Mouse (Mus musculus): Measurements from ENCODE around the gene Iqca.

DNA sequence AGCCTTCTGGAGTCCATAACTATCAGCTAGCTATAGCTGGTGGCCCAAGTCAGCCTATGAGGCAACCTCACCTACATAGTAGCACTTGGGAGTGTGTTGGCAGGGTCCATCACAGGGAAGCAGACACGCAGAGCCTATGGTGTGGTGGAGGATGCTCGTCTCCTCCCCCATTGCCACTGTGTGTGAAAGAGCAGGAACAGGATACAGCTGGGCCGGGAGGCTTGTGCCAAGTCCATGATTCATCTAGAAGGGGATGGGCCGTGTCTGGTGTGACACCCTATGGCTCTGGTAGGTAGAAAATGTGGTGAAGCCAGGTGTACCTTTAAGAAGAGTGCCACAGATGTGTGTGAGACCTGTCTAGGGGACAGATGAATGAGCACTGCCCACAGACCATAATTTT is 33.0 kb upstream of the Iqca start:
- TF ChIP-seq CTCF (IDR thresholded peaks at IDR 0.05; ENCODE audit: extremely low read depth, insufficient read depth, insufficient read length, insufficient replicate concordance) (no peak), POLR2A (IDR thresholded peaks at IDR 0.05; ENCODE audit: low read depth, low read length) (no peak)
